Mouse (Mus musculus): ENCODE data around the gene Rnpep.

- TF ChIP-seq EP300 (IDR thresholded peaks at IDR 0.05; ENCODE audit: low read depth) (no peak), CTCF (IDR thresholded peaks at IDR 0.05; ENCODE audit: low read depth) (no peak)
These were observed 23.0 kb downstream of the Rnpep start for GRCm38 (mm10) chr1:135260931-135261330.

All from liver, postnatal 0 days (tissue).